Mouse (Mus musculus) liver, adult 2 months (tissue): Measurements from ENCODE around the gene Tnc.

ENCODE experiments used
- CTCF ChIP-seq: fragments of 200-500 bp; IDR thresholded peaks from 2 replicates; pipeline ENCODE4 v1.5.1; 2011; ENCODE audit warnings: low read depth, low read length, control low read depth
- POLR2A ChIP-seq: fragments of 200-500 bp; IDR thresholded peaks from 2 replicates; pipeline ENCODE4 v1.6.1; 2011; ENCODE audit warnings: low read length, control low read depth; ENCODE audit not compliant: insufficient read depth; ENCODE audit errors: extremely low read depth

DNA sequence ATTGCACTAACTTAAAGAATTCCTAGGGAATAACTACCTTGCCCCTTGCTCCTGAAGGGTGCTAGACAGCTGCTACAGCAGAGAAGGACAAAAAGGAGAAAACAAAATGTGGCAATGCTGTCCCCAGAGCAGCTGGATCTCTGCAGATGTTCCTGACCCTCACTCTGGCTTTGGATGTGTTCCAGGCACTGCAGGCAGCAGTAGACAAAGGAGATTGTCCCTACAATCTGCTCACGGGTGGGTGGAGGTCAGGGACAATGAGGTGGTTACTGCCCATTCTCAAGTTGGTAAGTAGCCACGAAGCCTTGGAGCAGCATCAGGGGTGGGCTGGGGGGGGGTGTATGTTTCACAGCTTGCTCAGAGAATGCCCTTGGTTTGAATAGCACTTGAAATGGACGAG lies 43.1 kb downstream of the Tnc start:
- no peak for TF ChIP-seq POLR2A
- TF ChIP-seq CTCF: no peak
